Mouse (Mus musculus): ENCODE data around the gene Aph1b. TPM values are rescaled to one million over a fixed set of nuclear protein-coding genes. Genes with fewer than 3 reads are reported as not detected.
"Not testable (repeated sequence)": the region's sequence is repeated elsewhere in the genome, so short reads cannot be mapped to it uniquely, and the experiment has no call there.

Gene Aph1b
- 1 to 10 TPM; 6.1 to 6.2 TPM for total RNA-seq (2021)

- peak; percentile 97 for DNase-seq
Observed at GRCm38 (mm10) chr9:66795464-66796324, at the start of gene Aph1b. Gene Aph1b, minus strand, starts transcription at chr9:66795490.

GRCm38 (mm10) chr9:66835097-66835480 is 39.8 kb upstream of the Aph1b start:
- no peak for DNase-seq

GRCm38 (mm10) chr9:66834318-66835096 is 39.2 kb upstream of the Aph1b start, which contains the start of gene Aph1c:
Gene Aph1c, minus strand, starts transcription at chr9:66834726.
- peak; percentile 98 for DNase-seq

- DNase-seq = peak; percentile 8
Observed at GRCm38 (mm10) chr9:66833851-66834250, 38.6 kb upstream of the Aph1b start.

GRCm38 (mm10) chr9:66832366-66832908 is 37.1 kb upstream of the Aph1b start:
- no peak for DNase-seq

GRCm38 (mm10) chr9:66825990-66826389 is 30.7 kb upstream of the Aph1b start:
- DNase-seq = peak; percentile 31

DNA sequence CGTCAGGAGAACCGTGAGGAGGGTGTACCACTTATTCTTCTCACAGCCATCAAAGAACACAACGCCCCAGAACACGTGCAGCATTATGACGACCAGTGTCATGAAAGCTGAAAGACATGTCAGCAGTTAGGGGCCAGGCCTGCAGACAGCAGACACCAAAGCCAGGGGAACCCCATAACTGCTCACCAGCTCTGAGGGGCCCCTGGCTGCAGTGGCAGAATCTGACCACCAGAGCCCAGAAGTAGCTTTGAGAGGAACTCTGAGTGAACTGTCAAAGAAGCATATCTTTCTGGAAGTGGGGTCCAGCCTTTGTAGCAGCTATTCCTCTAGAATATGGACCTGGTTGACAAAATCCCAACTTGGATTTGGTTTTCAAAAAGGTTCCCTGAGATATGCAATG is 27.0 kb upstream of the Aph1b start:
- DNase-seq = not testable (repeated sequence)

- DNase-seq = no peak
Observed at GRCm38 (mm10) chr9:66820996-66821395, 25.7 kb upstream of the Aph1b start.

DNA sequence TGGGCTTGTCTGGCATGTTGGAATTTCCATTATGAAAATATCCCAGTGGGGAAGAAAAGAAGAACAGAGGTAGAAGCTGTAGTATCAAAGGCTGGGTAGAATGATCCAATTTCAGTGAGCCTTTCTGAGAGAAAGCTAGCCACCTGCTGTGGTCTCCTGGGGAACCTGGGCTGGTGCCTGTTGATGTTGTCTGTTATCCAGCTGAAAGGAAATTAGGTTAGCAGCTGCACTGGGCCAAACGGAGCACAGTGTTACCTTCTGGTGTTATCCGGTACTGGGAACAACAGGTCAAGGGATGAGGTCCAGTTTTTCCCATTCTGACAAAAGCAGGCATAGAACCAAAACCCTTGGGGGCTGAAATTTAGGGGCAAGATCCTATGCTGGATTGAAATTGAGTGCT is 18.1 kb upstream of the Aph1b start:
- no peak for DNase-seq

DNA sequence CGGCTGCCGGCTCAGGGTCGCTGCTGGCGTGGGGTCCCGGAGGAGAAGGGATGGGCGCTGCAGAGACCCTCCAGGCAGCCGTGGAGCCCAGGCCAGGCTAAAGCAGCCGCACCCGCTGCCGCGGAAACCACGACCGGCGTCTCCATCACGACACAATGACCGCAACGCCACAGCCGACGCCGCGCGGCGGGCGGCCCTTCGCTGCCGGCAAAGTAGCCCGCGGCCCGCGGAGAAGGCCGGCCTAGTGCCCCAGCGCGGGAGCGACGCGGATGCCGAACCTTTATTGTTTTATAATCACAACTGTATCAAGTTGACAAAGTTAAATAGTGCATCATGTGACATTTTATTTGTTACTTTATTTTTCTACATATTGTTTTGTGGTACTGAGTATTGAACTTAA is 10.7 kb upstream of the Aph1b start:
- not testable (repeated sequence) for DNase-seq

GRCm38 (mm10) chr9:66801947-66802346 is 6.7 kb upstream of the Aph1b start:
- no peak for DNase-seq

DNA sequence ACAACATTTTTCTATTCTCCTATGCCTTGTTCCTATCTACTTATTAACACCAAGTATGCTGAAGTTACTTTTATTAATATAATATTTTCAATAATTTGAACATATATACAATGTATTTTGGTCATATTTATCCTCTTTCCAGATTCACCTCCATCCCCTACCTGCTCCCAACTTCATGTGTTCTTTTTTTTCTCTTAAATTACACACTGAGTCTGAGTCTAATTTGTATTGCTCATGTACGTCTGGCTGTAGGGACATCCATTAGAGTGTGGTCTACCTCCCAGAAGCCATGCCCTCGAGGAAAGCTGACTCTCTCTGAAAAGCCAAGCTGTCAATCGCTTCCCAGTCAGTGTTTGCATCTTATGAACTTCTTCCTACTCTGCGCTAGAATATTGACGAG is 1.4 kb upstream of the Aph1b start, which contains the start of gene Gm10647:
TSS of gene Gm10647 (plus strand) at position 301 of the 400 bp plus-strand sequence.
- DNase-seq = no peak

- DNase-seq = no peak
Observed at GRCm38 (mm10) chr9:66794629-66795463, 444 bp downstream of the Aph1b start.

GRCm38 (mm10) chr9:66787821-66788220 is 7.5 kb downstream of the Aph1b start:
- DNase-seq = peak; percentile 25

DNA sequence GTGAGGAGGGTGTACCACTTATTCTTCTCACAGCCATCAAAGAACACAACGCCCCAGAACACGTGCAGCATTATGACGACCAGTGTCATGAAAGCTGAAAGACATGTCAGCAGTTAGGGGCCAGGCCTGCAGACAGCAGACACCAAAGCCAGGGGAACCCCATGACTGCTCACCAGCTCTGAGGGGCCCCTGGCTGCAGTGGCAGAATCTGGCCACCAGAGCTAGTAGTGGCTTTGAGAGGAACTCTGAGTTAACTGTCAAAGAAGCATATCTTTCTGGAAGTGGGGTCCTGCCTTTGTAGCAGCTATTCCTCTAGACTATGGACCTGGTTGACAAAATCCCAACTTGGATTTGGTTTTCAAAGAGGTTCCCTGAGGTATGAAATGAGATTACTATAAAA is 10.7 kb downstream of the Aph1b start:
- not testable (repeated sequence) for DNase-seq

GRCm38 (mm10) chr9:66770701-66771100 is 24.6 kb downstream of the Aph1b start:
- DNase-seq = no peak

DNA sequence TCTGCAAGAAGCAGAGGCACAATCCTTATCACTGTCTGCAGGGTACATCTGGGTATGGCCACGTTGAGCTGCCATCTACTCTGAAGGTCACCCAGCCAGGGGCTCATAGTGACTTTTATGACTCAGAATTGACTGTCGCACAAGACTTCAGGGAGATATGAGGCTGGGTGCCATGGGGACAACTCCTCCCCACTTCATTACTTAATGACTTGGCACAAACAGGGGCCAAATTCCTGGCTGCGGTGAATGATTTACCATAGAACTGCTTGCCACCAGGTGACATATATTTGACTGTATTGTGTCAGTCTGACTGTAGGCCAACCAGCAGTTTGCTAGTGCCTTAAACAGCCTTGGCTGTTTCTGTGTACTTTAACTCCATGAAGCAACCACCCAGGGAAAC is 26.0 kb downstream of the Aph1b start:
- no peak for DNase-seq

DNA sequence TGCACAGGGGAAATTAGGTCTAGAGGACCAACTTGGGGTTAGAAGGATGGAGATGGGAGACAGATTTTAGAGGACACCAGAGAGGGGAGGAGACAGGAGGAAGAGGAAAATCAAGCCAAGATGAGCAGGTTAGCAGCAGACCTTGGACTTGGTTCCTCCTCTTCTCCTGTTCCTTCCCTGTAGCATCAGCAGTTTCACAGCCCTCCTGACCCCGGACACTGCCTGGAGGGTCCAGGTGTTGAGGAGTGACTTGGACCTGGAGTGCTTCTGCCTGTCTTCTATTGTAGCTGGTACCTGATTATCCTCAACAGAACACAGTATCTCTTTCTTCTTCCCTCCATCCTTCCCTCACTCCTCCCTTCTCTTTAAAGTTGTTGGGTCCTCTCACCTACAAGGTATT is 26.6 kb downstream of the Aph1b start:
- no peak for DNase-seq

DNA sequence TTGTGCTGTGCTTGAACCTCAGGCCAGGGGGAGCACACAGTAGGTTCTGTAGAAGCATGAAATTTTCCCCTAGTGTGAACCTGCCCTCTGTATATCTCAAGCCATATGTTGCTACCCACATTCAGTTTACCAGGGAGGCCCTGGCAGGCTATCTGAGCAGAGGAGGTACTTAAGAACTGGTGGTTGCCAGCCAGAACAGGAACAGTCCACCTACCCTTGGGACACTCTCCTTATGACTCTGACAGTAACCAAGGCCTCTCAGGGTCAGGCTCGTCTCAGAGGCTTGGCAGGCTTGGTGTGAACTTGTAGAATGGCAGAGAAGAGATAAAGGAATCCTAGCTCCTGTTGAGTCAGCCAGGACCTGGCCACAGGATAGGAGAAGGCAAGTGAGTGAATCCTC is 34.3 kb downstream of the Aph1b start:
- no peak for DNase-seq

- no peak for DNase-seq
Observed at GRCm38 (mm10) chr9:66752849-66753248, 42.4 kb downstream of the Aph1b start.

- no peak for DNase-seq
Observed at GRCm38 (mm10) chr9:66748390-66748789, 46.9 kb downstream of the Aph1b start.

DNA sequence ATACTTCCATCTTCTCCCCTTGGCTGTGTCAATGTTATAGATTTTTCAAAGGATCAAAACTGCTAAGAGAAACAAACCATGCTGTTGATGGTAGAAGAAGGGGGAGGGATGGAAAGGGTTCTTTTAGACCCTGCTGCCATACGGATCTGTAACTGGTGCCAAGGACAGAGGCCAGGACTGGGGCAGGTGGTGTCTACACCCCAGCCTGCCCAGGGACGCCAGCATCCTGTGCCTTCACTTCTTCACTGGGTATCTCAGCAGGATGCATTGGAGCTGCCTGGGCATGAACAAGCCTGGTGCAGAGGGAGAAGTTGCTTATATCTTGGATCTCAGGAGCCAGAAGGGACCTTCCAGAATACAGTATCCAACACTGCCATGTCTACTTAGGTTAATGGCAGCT is 50.8 kb downstream of the Aph1b start:
- DNase-seq = no peak
